Mouse (Mus musculus) heart, embryonic 11.5 days (tissue): ENCODE data around the gene Tbc1d16. TPM values are rescaled to one million over a fixed set of nuclear protein-coding genes. Genes with fewer than 3 reads are reported as not detected.

Source experiments
- ATAC-seq: fragments of 200-750 bp; cut with Nextera tagmentation; replicated peaks from 2 replicates; pipeline ENCODE4 v1.8.0; 2017; ENCODE audit warnings: moderate library complexity; ENCODE audit not compliant: insufficient number of reproducible peaks, low FRiP score, low TSS enrichment
- H3K27ac ChIP-seq: fragments of 300-500 bp; sonication (generic); 2 replicates; pipeline ENCODE4 v1.5.1; 2014; ENCODE audit warnings: mild to moderate bottlenecking, low read depth, low read length
- H3K27me3 ChIP-seq: fragments of 300-500 bp; sonication (generic); 2 replicates; pipeline ENCODE4 v1.6.1; 2014; ENCODE audit warnings: mild to moderate bottlenecking, low read length, mixed read lengths; ENCODE audit not compliant: control insufficient read depth, insufficient read depth
- H3K36me3 ChIP-seq: fragments of 300-500 bp; sonication (generic); 2 replicates; pipeline ENCODE4 v1.6.1; 2014; ENCODE audit warnings: mild to moderate bottlenecking, low read length, moderate library complexity, mixed read lengths; ENCODE audit not compliant: control insufficient read depth, insufficient read depth
- H3K4me1 ChIP-seq: fragments of 300-500 bp; sonication (generic); 2 replicates; pipeline ENCODE4 v1.6.1; 2014; ENCODE audit warnings: low read length; ENCODE audit not compliant: control insufficient read depth, insufficient read depth
- H3K4me2 ChIP-seq: fragments of 300-500 bp; sonication (generic); 2 replicates; pipeline ENCODE4 v1.6.1; 2014; ENCODE audit warnings: mild to moderate bottlenecking, moderate library complexity
- H3K4me3 ChIP-seq: fragments of 300-500 bp; sonication (generic); 2 replicates; pipeline ENCODE4 v1.5.1; 2014; ENCODE audit warnings: low read depth, low read length
- H3K9ac ChIP-seq: fragments of 300-500 bp; sonication (generic); 2 replicates; pipeline ENCODE4 v1.6.1; 2014; ENCODE audit warnings: mild to moderate bottlenecking, low read depth, low read length, moderate library complexity
- H3K9me3 ChIP-seq: fragments of 300-500 bp; sonication (generic); replicated peaks from 2 replicates; pipeline ENCODE4 v1.6.1; 2016; ENCODE audit warnings: low read length; ENCODE audit not compliant: control insufficient read depth
- WGBS: fragments of 180-500 bp; shearing (Covaris S2); extraction: QIAGEN DNeasy Blood & Tissue Kit; methylation state at CpG from one replicate; pipeline ENCODE4 v1.1.7; 2014; ENCODE audit not compliant: insufficient replicate concordance; 5-methylcytosine and 5-hydroxymethylcytosine counted together
- polyA plus RNA-seq: library from polyadenylated mRNA; unstranded; fragments of >200 nt; fragmentation: Nextera tagmentation; extraction: Ambion mirVana; gene quantifications from 2 replicates; pipeline ENCODE4 v1.2.1, GENCODE M21; 2014

The Tbc1d16 gene
- polyA plus RNA-seq, 1 experiment from 2014 or later, result 4.7 TPM

DNA sequence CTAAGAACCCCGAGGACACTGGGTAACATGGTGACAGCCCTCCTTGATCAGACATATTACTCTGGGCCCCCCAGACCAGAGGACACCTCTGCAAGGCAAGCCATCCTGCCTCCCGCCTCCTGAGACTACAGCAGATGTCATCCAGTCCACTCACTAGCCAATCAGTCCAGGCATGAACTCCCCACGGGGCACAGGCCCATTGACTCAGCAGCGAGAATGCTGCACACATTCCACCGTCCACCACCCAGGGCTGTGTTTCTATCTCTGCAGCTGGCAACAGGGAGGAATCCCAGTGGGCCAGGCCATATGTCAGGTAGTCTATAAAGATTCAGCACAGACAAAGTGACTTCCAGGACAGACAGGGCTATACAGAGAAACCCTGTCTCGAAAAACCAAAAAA lies 20.3 kb downstream of the Tbc1d16 start:
- no peak overlapping the region for H3K9ac ChIP-seq
- no peaks in the 10 kb centered on the region for H3K9me3 ChIP-seq
- no peaks in the 10 kb centered on the region for H3K27me3 ChIP-seq
- no peak for ATAC-seq
- no peak overlapping the region for H3K4me3 ChIP-seq
- no peak overlapping the region for H3K27ac ChIP-seq
- H3K4me2 ChIP-seq, result no peak overlapping the region
- H3K36me3 ChIP-seq, result peaks cover 3% of the 10 kb centered on the region; the same call in 1 of the 2 replicates
- H3K4me1 ChIP-seq, result peaks cover 7% of the 10 kb centered on the region
- 75% methylated on average over 6 of the region's 6 CpGs for WGBS

DNA sequence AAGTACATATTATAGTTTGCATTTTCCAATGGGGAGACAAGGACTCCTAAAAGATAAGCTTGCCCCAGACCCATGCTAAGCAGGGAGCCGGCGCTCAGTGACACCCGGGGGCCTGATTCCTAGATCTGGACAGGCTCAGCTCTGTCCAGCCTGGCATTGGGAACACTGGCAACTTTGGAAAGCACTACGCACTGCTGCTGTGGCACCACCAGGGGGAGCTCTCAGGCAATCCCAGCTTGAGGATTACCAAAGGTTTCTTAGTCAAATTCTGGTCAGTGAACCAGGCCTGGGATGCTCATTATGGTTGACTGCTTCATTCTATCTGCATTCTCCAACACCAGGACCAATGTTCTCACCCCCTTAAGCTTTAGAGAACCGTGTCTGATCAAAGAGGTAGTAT lies 21.7 kb downstream of the Tbc1d16 start:
- H3K4me3 ChIP-seq, result no peak overlapping the region
- H3K27me3 ChIP-seq, result no peaks in the 10 kb centered on the region
- ATAC-seq, result no peak
- no peak overlapping the region for H3K27ac ChIP-seq
- H3K4me1 ChIP-seq, result peaks cover 6% of the 10 kb centered on the region; the same call in 1 of the 2 replicates
- peaks cover 3% of the 10 kb centered on the region; the same call in 1 of the 2 replicates for H3K36me3 ChIP-seq
- WGBS, result 30% methylated on average over 5 of the region's 5 CpGs
- H3K9ac ChIP-seq, result no peak overlapping the region
- H3K9me3 ChIP-seq, result no peaks in the 10 kb centered on the region
- no peak overlapping the region for H3K4me2 ChIP-seq

DNA sequence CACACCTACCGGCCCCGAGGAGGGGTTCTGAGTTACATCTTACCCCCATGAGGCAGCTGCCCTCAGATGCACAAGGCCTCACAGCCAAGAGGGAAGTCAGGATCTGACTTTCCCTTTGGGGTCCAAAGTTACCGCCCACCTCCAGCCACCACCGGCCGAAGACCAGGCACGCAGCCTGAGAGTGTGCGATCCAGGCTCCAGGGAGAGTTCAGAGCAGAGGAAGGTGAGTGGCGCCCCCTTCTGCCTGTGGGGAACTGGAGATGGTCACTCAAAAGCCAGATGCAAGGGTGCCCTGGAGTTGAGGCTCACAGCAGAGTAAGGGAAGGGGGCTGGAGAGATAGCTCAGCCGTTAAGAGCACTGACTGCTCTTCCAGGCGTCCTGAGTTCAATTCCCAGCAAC lies 22.6 kb downstream of the Tbc1d16 start:
- Histone ChIP-seq H3K4me2 (no peak overlapping the region), H3K4me1 (peaks cover 5% of the 10 kb centered on the region; the same call in 1 of the 2 replicates), H3K27me3 (no peaks in the 10 kb centered on the region), H3K36me3 (peaks cover 3% of the 10 kb centered on the region; the same call in 1 of the 2 replicates), H3K9ac (no peak overlapping the region), H3K4me3 (no peak overlapping the region), H3K27ac (no peak overlapping the region), H3K9me3 (no peaks in the 10 kb centered on the region)
- WGBS, result 80% methylated on average over 10 of the region's 10 CpGs
- ATAC-seq, result no peak

DNA sequence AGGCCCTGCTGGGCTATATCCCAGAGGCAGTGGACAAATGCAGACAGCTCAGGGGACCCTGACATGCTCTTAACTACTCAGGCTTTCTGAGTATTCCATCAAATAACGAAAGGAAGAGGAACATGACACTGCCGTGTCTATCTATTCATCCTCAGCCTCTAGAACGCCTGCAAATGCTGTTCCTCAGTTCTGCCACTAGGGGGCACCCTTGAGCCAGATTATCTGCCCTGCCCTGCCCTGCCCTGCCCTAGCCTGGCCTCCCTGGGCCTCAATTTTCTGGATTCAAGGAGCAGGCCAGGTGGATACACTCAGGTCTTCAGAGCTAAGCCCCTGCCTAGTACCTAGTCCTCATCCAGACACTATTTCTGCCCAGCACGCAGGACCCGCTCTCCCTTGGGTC lies 24.9 kb downstream of the Tbc1d16 start:
- no peak overlapping the region for H3K9ac ChIP-seq
- H3K4me3 ChIP-seq, result no peak overlapping the region
- 55% methylated on average over 5 of the region's 5 CpGs for WGBS
- H3K9me3 ChIP-seq, result no peaks in the 10 kb centered on the region
- peaks cover 3% of the 10 kb centered on the region; the same call in 1 of the 2 replicates for H3K36me3 ChIP-seq
- H3K27me3 ChIP-seq, result no peaks in the 10 kb centered on the region
- no peak overlapping the region for H3K27ac ChIP-seq
- H3K4me2 ChIP-seq, result no peak overlapping the region
- ATAC-seq, result no peak
- 0 out of 2 replicates have a peak, but pooled peaks cover 2% of the 10 kb centered on the region for H3K4me1 ChIP-seq

DNA sequence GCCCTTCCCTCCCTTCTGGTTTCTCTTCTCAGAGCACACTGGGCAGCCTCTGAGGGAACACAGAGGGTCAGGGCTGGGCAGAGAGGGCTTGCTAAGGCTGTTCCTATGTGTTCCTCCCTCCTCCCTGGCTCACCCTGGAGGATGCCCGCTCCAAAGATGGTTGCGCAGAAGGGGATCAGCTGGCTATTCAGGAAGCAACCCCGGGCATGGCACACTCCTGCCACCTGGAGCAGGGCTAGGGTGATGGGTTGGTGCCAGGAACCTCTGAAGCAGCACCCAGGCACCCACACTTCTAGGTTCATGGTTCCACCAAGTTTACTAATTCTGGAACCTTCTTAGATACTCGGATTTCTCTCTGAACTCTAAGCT lies 29.1 kb downstream of the Tbc1d16 start:
- ATAC-seq, result no peak
- no peak overlapping the region for H3K4me3 ChIP-seq
- no peaks in the 10 kb centered on the region for H3K9me3 ChIP-seq
- H3K4me1 ChIP-seq, result 0 out of 2 replicates have a peak, but pooled peaks cover 2% of the 10 kb centered on the region
- no peaks in the 10 kb centered on the region; the same call in 1 of the 2 replicates for H3K27me3 ChIP-seq
- no peak overlapping the region for H3K4me2 ChIP-seq
- no peak overlapping the region for H3K9ac ChIP-seq
- no peak overlapping the region for H3K27ac ChIP-seq
- H3K36me3 ChIP-seq, result no peaks in the 10 kb centered on the region
- 87% methylated on average over 4 of the region's 4 CpGs for WGBS

DNA sequence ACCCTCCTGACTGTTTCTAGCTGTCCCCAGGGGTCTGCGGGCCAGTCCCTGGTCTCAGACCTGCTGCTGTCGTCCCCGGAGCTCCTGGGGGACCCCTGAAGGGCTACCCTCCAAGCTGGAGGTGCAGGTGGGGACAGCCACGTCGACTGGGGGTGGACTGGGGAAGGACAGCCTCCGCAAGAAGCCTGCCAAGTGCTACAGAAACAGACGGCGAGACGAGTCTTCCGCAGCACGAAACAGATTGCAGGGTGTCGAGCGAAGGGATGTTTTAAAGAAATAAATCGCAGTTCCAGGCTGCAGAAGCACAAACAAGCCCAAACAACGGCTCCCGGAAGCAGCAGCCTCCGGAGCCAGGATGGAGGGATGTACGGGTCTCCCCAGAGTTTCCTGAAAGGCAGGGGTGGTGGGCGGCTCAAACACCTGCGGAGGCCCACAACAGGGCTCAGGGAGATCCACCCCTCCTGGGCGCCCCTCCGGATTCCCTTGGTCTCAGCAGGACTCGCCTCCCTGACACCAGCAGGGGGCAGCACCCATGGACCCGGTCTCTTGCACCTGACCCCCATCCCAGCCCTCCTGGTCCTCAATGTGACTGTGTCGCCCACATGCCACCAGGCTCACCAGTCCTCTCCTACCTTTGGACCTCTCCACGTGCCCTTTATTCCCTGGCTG lies 29.6 kb downstream of the Tbc1d16 start:
- Histone ChIP-seq H3K4me3 (no peak overlapping the region), H3K27ac (no peak overlapping the region), H3K4me1 (0 out of 2 replicates have a peak, but pooled peaks cover 2% of the 10 kb centered on the region), H3K27me3 (no peaks in the 10 kb centered on the region; the same call in 1 of the 2 replicates), H3K4me2 (no peak overlapping the region), H3K9ac (no peak overlapping the region), H3K9me3 (no peaks in the 10 kb centered on the region), H3K36me3 (no peaks in the 10 kb centered on the region)
- 55% methylated on average over 26 of the region's 26 CpGs for WGBS
- no peak for ATAC-seq

DNA sequence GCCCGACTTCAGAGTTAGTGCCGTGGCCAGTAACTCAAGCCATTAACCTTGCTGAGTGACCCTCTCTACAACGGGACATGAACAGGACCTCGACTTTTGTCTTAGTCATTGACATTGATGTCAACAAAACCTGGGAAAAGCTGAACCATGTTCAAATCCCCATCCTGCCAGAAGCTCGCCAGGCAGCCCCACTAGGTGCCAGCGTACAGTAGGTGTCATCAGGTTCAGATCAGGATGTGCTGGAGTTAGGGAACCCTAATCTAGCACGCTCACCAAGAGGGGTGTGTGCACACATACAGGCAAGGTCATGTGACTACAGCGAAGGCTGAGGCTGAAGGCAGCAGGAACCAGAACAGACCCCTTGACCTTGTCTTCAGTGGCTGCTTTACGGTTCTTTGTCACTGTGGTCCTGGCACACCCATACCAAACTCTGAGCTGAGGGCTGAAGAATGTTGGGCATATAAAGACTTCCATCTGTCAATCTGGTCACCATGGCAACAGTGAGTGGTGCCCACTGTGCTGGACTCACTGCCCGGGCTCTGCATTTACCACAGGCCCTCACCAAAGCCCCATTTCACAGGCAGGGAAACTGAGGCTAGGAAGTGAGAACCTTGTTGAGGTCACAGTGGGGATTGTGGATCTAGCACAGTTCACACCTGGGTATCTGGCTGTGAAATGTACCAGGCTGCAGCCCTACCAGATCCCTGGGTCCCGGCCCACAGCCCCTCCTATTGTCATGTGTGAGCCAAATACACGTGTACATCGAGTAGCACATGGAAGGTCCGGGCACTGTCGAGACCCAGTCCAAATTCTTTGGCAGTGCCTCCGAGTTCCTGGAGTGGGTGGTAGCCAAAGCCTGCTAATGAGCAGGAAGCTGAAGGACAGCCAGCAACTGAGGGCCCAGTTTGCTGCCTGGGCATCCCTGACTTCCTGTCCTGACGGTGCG lies 30.4 kb downstream of the Tbc1d16 start:
- ATAC-seq, result no peak
- Histone ChIP-seq H3K4me3 (no peak overlapping the region), H3K27ac (no peak overlapping the region), H3K4me2 (no peak overlapping the region), H3K4me1 (0 out of 2 replicates have a peak, but pooled peaks cover 2% of the 10 kb centered on the region), H3K9ac (no peak overlapping the region), H3K27me3 (no peaks in the 10 kb centered on the region; the same call in 1 of the 2 replicates), H3K36me3 (no peaks in the 10 kb centered on the region), H3K9me3 (no peaks in the 10 kb centered on the region)
- 81% methylated on average over 18 of the region's 18 CpGs for WGBS

DNA sequence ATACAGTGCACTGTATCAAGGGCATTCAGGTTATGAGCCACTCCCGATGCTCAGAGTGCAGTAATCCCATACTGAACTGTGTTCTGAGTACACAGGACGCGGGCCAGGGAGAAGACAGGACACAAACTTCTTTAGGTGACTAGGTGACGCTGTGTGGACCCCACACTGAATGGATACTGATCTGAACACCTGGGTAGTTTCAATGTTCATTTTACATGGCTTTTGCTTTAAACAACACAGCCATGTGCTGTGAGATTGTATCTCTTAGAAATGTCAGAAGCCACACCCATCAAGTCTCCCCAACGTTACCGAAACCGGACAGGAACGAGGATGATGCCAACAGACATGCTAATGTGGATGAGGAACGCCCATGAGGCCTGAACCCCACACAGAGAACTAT lies 35.7 kb downstream of the Tbc1d16 start:
- Histone ChIP-seq H3K27me3 (peaks cover 2% of the 10 kb centered on the region; the same call in 1 of the 2 replicates), H3K36me3 (no peaks in the 10 kb centered on the region), H3K27ac (no peak overlapping the region), H3K4me1 (peaks cover 10% of the 10 kb centered on the region), H3K4me3 (no peak overlapping the region), H3K9ac (no peak overlapping the region), H3K9me3 (no peaks in the 10 kb centered on the region), H3K4me2 (no peak overlapping the region)
- ATAC-seq, result no peak
- 83% methylated on average over 9 of the region's 9 CpGs for WGBS
